Mouse (Mus musculus): ENCODE data around the gene Meis1.
A peak's percentile ranks its signal among the peaks of the same experiment; 100 is the strongest.

Meis1 gene

GRCm38 (mm10) chr11:18948600-18949295, 70.0 kb downstream of the Meis1 start:
- no peak for DNase-seq (ENCODE audit: low spot score in 2 of 2)

DNA sequence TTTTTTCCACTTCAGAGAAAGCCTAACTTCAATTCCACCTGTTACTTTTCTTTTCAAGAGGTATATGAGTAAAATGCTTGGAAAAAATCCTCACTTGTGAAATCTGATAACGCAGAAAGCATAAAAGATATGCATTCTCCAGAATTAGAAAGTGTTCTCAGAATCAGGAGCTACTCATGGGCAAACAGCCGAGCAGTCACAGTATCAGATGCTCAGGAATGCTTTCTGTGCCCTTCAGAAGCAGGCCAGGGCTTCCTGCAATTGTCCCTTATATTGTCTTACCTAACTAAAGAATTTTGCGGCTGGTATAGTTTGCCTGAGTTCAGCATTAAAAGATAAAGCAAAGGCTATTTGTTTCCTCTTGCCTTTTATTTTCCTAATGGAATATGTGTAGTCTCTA, 71.4 kb downstream of the Meis1 start:
- DNase-seq (ENCODE audit: low spot score in 2 of 2) = no peak

GRCm38 (mm10) chr11:18945778-18946177, 73.0 kb downstream of the Meis1 start:
- no peak for DNase-seq (ENCODE audit: low spot score in 2 of 2)

DNA sequence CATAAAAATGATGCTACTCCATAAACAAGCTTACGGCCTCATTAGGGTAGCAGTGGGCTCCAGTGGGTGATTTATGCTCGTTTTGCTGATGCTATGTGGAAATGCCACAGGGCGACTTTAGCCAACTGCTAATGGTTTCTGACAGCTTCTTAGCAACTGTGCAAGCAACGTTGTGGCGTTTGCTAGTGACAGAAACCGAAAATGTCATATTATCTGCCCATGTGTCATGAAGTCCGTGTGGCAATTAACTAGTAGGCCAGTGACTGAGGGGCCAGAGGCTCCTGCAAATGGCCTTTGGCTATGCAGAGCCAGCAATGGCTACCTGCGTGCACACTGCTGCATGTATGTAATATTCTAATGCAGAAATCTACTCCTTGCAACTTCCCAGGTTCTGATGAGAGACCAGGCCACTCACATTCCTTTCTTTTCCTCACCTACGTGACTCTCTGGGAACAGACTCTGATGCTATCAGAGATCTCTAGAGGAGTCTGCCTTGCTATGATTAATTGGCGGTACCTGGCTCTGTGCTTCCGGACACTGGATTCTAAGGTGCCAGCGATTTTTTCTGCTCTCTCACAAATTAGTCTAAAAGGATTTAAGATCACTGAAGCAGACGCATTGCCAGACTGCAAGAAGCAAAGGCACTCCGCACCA, 73.7 kb downstream of the Meis1 start:
- DNase-seq (ENCODE audit: low spot score in 2 of 2) = no peak

- no peak for DNase-seq (ENCODE audit: low spot score in 2 of 2)
Measured at GRCm38 (mm10) chr11:18944209-18944608, 74.6 kb downstream of the Meis1 start.

DNA sequence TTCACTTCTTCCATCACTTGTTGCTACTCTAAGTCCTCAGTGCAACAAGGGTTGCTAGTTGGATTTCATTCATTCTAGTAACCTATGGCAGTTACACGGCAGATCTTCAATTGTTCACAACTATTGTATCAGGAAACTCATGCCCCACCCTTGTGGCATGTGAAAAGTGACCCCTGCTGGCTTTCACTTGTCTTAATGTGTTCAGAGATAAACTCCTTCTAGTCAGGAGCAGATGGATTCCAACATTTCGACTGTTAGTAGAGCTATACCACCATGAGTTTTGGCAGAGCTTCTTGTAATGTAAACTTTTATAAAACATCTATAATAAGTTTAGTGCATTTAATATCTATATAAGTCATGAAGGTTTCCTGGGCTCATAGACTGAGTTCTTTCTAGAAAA, 75.8 kb downstream of the Meis1 start:
- no peak for DNase-seq (ENCODE audit: low spot score in 2 of 2)

GRCm38 (mm10) chr11:18940916-18941315, 77.9 kb downstream of the Meis1 start:
- no peak for DNase-seq (ENCODE audit: low spot score in 2 of 2)

DNA sequence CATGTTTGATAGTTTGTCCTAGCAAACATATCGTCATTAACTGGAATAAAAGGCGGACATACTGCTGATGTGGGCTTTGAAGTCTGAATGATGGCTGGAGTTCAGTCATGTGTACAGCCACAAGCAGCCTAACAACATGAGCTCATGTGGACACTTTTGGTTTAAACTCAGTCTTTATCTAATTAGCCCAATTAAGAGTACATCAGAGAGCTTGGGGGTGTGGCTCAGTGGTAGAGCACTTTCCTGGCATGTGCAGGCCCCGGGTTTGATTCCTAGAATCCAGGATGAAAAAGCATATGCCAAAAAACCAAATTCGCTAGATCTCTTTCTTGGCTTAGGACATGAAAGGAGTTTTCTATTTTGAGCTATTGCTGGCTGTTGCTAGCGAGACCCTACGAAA, 83.9 kb downstream of the Meis1 start:
- no peak for DNase-seq (ENCODE audit: low spot score in 2 of 2)

DNA sequence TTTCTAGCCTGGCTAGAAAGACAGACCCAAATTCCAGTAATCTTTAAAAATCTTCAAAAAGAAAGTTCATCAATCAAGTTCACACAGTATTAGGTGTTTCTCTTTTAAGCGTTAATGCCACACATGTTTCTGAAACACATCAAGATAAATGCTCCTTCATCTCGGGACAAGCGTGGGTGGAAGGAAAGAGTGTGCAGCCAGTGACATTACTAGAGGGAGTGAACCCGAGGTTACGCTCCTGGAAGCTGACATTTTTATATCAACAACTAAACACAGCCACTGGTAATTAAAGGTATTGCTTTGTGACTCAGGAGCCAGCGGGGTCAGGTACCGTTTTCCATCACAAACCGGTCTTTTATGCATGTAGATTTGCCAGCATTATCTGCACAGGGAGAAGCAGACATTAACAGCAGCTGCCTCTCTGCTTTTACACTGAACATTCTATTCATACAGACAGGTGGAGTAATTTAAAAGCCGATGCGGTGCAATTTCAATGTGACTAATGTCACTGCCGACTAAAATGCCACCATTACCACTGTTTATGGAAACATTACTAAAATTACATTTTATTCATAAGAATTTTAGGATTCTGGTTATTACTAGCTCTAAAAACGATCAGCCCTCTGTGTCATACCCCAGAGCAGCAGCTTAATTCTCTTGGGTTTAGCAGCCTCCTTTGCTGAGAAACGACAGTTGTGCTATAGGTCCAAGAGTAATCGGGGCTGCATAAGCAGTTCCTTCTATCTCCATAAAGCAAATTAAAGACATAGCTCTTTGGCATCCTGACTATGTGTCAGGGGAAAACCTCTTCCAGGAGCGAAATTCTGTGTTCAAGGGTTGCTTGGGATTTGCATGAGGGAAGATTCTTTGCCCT, 87.5 kb downstream of the Meis1 start:
- no peak for DNase-seq (ENCODE audit: low spot score in 2 of 2)

GRCm38 (mm10) chr11:18929779-18930728, 88.7 kb downstream of the Meis1 start:
- no peak for DNase-seq (ENCODE audit: low spot score in 2 of 2)

- DNase-seq (ENCODE audit: low spot score in 2 of 2) = no peak
Measured at GRCm38 (mm10) chr11:18927351-18927750, 91.4 kb downstream of the Meis1 start.

DNA sequence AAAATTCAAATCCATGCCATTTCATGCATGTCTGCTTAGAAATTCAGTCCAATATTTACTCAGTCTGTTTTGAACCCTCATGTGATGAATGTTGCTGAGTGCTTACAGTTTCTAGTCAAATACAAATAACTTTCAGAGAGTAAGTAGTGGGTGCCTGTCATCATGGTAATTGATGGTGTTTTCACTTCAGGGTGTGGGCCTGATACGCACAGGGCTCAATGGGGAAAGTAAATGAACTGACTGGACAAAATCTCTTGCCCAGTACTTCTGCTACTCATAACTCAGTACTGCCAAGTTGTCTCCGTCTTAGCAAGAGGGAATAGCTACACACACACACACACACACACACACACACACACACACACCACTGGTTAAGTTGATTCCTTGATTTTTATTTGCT, 92.0 kb downstream of the Meis1 start:
- no peak for DNase-seq (ENCODE audit: low spot score in 2 of 2)

DNA sequence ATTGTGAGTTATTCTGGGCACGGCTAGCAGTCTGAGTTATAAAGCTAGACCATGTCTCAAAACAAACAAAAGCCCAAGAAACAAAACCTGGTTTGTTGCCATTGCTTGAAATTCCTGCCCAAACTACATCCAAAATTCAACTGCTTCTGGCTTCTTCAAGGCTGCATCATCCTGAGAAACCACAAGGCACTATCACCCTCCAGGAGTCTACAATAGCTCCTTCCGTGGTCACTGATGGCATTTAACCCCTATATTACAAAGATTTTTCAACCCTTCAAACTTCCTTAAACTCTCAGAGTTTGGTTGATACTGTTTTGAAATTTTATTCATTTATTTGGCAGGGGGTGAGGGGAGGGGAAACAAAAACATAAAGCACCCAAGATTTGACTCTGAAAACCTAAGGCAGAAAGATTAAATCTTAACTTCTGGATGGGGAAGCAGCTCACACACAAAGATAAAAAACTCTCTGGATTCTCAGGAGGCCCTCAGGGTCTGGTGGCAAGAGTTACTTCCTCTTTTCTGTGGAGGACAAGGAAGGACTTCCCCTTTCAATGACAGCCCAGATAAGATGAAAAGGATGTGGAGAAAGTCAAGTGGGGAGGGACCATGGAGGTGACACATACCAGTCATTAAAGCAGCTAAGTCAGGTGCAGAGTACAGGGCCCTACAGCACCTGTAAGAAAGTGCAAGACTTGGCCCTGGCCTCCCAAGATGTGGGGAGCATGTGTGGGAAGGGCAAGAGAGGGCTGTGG, 94.0 kb downstream of the Meis1 start:
- peak; percentile 11 to 27 for DNase-seq (ENCODE audit: low spot score in 2 of 2)

- no peak for DNase-seq (ENCODE audit: low spot score in 2 of 2)
Measured at GRCm38 (mm10) chr11:18923274-18923673, 95.5 kb downstream of the Meis1 start.

DNA sequence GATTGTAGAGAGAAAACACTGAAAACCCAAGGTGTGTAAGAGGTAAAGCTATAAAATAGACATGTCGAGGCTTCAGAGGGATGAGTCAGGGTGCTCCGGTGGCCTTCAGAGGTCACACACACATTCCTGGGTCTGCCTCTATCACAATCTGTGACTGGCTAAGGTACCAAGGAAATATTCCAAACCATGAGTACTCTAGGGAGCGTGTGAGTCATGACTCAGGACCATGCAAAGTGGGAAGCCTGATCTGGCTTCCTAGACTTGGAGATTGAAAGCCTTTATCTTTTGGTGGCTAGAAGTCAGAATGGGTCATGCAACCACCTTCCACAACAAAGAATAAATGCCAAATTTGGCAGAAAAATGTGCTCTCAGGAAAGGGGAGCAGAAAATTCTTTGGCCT, 98.1 kb downstream of the Meis1 start:
- no peak for DNase-seq (ENCODE audit: low spot score in 2 of 2)

GRCm38 (mm10) chr11:18919162-18919762, 99.5 kb downstream of the Meis1 start:
- DNase-seq (ENCODE audit: low spot score in 2 of 2) = no peak

- no peak for DNase-seq (ENCODE audit: low spot score in 2 of 2)
Measured at GRCm38 (mm10) chr11:18917887-18918286, 100.9 kb downstream of the Meis1 start.

GRCm38 (mm10) chr11:18913251-18913650, 105.5 kb downstream of the Meis1 start:
- no peak for DNase-seq (ENCODE audit: low spot score in 2 of 2)

- DNase-seq (ENCODE audit: low spot score in 2 of 2) = no peak
Measured at GRCm38 (mm10) chr11:18912311-18913019, 106.3 kb downstream of the Meis1 start.

GRCm38 (mm10) chr11:18906866-18907265, 111.9 kb downstream of the Meis1 start:
- no peak for DNase-seq (ENCODE audit: low spot score in 2 of 2)
